Mouse (Mus musculus) urinary bladder, postnatal 14 days (tissue): ENCODE results near the gene Olfr512.

Experiments used
- DNase-seq: peaks from one replicate; pipeline ENCODE4 v3.0.0; 2021; ENCODE audit warnings: low spot score

Olfr512 gene

GRCm38 (mm10) chr7:108713020-108713419 is at the start of gene Olfr512:
TSS of gene Olfr512 (plus strand) at chr7:108713320.
- no peak for DNase-seq

GRCm38 (mm10) chr7:108666118-108666517 is 47.0 kb upstream of the Olfr512 start, which contains the start of gene Olfr510:
TSS of gene Olfr510 (plus strand) at chr7:108666418.
- no peak for DNase-seq

DNA sequence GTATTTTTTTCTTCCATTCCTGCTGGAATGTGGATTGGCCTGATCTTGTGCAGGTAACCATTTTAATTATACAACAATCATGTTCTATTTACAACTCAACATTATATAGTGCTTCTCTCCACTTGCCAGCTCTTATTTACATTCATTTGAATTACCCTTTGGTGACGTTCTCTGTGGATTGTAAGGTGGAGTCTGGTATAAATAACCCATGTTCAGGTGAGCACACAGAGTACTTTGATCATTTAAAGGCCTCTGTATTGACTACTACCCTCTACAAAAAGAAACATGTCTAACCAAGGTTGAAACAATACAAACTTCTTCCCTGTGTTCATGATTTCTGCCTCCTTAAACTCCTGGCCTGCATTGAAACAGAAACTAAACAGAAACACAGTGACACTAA is 42.1 kb upstream of the Olfr512 start:
- no peak for DNase-seq

- DNase-seq, result no peak
These were observed 34.2 kb upstream of the Olfr512 start for GRCm38 (mm10) chr7:108678886-108679285.

DNA sequence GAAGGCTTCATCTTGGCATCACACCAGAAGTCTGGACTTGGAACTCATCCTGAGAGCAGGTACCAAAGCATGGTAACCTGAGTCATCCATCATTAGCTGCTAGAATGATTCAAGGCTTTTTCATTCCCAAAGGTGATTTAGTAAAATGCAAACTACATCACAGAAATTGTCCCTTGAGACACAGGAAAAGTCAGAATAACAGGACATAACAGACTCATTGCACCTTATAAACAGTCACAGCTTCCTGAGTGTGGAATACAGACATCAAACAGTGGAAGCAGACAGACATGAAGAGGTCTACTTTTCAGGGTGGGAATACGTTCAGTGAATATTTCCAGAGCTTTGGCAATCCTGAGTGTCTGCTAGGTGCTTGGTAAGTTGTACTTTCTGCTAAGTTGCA is 37.6 kb downstream of the Olfr512 start, which contains the start of gene Olfr513:
Gene Olfr513 (plus strand): TSS at position 301 of the 400 bp plus-strand sequence.
- no peak for DNase-seq

DNA sequence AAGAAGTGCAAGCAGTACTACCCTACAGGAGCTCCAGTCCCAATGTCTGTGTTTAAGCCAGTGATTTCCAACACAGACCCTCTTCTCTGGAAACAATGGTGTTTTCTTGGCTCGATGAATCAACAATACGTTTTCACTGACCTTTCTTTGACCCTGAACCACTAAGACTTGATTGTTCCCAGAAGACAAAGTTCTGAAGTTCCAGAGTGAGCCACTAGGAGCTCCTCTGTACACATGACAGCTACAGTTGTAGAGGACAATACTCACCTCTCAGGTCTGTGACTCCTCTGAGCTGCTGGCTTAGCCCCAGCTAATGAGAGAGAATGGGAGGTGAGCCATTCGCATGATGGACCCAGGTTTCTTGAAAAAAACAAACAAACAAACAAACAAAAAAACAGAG is 47.3 kb downstream of the Olfr512 start:
- no peak for DNase-seq
